Mouse (Mus musculus) ovary, postnatal 10 days (tissue): ENCODE data around the gene Emc1.
"Not testable (repeated sequence)": the region's sequence is repeated elsewhere in the genome, so short reads cannot be mapped to it uniquely, and the experiment has no call there.

Experiments
- DNase-seq: peaks from one replicate; pipeline ENCODE4 v3.0.0; 2022; ENCODE audit warnings: low spot score

Emc1 gene

DNA sequence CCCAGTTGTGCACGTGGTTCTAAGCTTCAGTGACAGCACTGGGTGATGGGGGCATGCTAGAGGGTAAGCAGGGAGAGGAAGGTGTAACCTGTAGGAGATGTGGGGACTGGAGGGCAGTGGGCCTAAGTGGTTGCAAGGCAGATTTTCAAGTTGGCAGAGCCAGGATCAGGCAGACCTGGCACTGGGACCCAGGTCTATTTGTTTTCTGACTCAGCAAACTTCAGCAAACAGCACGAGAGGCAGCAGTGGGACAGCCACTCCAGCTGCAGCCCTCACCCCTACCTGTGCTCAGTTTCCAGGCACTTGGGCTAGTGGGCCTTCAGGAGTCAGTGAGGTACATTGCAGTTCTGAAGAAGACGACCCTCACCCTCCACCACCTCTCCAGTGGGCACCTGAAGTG lies 4.8 kb downstream of the Emc1 start:
- DNase-seq = no peak

DNA sequence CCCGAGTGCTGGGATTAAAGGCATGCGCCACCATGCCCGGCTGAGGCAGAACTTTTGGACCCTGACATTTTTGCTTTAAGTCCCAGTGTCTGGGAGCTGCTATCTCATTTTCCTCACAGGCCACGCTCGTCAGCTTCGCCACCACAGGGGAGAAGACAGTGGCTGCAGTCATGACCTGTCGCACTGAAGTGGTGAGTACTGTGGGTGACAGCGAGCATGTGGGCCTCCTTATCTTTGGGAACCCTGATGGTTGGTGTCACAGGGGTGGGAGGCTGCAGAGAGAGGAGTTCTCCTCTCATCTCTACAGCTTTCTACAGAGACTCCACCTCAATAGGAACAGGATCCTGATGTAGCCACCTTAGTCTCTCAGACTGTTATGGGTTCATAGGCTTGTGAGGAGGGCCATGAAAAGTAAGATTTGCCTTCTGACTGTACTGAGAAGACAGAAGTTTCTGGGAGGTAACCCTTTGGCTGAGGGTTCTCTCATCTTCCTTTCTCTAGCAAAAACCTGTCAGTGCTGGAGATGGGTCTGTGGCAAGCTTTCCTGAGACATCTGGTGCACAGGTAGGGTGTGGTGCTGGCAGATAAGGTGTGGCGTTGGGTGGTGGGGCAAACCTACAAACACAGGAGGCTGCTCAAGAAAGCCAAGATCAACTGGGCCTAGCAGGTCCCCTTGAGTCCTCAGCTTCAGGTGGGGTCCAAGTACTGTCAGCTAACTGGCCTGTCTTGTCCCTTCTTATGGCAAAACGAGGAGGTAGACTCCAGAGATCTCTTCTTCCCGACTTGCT lies 8.6 kb downstream of the Emc1 start:
- no peak for DNase-seq

DNA sequence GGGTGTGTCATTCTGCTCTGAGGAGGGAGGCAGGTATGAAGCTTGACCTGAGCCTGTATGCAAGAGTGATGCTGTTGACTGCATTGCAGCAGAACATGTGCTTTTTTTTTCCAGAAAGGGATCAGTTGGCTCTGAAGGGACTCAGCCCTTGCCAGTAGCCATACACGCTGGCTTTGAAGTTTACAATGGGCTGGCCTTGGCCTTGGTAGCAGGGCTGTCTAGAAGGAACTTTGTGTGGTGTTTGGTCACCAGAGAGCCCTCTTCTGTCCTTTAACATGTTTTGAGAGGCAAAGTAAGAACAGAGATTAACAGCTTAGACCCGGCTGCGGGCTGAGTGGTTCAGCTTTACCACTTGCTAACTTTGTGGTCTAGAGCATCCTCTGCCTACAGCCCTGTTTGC lies 14.9 kb downstream of the Emc1 start:
- DNase-seq = no peak

DNA sequence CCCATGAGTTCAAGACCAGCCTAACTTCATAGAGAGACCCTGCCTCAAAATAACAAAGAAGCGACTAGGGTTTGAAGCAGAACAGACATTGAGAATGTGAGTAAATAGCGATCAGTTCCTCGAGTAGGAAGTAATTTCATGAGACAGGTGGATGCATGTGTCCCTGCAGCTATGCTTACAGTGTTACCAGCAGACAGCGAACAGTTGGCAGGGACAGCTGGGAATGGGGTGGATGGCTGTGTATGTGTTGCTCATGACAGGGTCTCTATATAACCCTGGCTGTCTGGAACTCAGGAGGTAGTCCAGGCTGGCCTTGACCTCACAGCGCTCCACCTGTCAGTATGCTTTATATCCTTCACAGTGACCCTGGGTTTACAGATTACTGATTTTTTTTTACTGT lies 15.7 kb downstream of the Emc1 start:
- no peak for DNase-seq

DNA sequence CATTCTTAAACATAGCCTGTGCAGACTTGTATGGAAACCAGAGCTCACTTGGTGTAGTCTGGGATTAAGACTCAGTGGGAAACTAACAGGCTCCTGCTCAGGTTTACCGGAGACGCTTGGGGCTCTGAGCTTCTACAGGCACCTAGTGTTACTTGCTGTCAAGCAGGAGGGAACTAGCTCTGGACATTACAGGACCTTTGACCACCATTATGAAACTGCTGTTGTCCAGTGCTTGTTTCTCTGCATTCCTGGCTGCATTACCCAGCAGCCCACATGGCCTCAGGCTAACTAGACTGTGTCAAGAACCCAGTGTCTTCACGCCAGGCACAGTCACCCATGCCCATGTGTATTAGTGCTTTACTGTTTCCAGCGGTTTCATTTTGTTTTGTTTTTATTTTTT lies 20.7 kb downstream of the Emc1 start:
- DNase-seq = no peak

DNA sequence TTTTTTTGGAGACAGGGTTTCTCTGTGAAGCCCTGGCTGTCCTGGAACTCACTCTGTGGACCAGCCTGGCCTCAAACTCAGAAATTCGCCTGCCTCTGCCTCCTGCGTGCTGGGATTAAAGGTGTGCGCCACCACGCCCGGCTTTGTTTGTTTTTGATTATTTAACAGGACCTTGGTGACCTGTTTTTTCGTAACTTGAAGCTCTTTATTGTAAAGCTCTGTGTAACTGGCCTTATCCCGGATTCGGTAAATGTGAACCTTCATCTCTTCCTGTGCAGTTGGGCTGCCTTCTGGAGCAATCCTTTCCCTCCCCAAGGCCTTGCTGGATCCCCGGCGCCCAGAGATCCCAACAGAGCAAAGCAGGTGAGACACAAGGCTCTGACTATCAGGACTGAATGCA lies 21.1 kb downstream of the Emc1 start:
- DNase-seq = no peak

DNA sequence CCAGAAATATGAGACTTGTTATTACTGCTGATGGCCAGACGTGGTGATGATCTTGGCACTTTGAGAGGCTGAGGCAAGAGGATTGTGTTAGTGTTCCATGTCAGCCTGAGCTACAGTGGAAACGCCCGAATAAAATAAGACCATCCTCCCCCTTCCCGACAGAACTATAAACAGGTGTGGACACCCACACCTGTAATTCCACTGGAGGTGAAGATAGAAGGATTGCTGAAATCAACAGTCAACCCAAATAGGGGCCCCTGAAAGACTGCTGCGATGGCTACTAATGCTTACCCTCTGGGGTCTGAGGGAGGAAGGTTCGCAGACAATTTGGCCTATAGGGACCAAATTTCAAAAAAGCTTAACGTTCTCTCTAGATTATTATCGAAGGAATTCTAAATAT lies 27.3 kb downstream of the Emc1 start:
- no peak for DNase-seq

DNA sequence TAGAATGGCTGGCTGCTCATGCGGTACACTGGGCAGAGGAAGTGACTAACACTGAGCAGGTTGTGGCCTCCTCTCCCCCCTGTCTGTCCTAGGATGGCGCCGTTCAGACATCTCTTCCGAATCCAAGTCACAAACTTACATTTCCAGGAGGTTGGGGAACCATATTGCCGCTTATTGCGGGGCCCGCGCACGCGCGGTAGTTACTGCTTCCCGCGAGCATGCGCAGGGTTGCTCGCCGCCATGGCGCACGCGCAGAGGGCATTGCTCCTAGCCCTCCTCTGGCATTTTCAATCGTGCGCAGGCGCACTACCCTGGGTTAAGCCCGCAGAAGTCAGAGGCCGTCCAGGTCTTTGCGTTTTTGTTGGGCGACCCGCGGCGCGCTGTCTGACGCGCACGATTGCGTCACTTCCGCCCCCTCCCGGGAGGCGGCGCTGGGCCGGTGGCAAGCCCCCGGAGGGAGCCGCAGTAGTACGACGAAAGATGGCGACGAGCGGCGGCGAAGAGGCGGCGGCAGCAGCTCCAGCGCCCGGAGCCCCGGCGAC lies 27.9 kb downstream of the Emc1 start:
- peak; percentile 99 for DNase-seq

DNA sequence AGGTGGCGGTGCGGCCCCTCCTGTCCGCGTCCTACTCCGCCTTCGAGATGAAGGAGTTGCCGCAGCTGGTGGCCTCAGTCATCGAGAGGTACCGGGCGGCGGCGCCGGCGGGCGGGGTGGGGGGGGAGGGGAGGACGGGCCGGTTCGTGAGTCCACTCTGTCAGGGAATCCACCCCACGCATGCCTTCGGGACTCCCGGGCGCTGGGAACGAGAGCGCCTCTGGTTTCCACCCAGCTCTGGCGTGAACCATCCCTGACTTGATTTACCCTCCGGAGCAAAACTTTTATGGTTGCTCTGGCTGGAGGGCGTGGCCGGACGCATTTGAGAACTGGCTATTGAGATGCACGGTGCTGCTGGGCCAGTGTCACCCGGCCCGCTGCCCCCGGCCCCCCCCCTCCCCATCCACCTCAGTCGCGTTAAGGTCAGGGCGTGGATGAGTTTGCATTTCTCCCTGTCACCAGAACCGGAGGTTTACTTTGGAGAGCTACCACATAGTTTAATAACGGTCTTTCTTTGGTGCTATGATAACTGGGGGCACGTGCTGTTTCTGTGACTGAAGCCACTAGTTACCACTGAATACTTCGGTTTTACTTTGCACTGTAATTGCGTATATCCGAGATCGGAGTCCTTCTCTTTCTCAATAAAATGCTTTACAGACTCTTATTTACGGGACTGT lies 28.5 kb downstream of the Emc1 start:
- no peak for DNase-seq

DNA sequence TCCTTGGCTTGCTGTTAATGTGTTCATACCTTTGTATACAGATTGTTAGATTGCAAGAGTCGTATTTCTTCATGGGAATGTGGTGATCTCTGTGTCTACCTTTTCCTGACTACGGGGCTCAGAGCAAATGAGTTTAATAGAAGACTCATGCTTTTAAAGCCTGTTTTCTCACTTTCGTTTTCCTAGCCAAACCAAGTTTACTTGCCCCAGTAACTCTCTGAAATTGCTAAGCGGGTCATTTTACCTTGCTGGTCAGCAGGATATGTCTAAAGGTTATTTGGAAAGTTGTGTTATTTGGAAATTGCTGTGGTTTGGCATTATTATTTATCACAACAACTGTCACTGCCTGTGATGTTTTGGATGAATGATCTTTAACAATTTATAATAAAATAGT lies 29.1 kb downstream of the Emc1 start:
- DNase-seq = no peak

DNA sequence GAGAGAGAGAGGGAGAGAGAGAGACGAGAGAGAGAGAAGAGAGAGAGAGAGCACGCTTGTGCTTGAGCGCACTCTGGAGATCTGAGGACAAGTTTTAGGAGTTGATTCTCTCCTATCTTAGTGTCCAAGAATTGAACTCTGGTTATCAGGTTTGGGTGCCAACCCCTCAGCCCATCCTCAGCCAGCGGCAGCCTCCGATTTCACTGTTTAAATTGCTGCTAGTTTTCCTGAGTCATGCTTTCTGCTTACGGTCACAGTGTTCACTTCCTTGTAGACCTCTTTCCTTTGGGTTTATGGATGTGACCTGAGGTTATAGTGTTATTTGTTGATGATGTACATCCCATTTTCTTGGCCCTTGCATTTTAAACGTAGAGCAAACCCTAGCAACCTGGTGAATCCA lies 29.8 kb downstream of the Emc1 start:
- no peak for DNase-seq

DNA sequence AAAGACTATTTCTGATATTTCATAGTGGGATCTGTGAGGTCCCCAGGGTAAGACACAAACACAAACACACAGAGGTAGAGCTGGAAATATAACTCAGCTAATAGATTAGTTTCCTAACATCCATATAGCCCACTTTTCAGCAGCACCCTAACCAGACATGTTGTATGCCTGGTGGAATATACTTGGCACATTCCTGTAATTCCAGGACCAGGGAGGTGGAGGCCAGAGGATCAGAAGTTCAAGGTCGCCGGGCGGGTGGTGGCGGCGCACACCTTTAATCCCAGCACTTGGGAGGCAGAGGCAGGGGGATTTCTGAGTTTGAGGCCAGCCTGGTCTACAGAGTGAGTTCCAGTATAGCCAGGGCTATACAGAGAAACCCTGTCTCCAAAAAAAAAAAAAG lies 33.5 kb downstream of the Emc1 start:
- DNase-seq = not testable (repeated sequence)

DNA sequence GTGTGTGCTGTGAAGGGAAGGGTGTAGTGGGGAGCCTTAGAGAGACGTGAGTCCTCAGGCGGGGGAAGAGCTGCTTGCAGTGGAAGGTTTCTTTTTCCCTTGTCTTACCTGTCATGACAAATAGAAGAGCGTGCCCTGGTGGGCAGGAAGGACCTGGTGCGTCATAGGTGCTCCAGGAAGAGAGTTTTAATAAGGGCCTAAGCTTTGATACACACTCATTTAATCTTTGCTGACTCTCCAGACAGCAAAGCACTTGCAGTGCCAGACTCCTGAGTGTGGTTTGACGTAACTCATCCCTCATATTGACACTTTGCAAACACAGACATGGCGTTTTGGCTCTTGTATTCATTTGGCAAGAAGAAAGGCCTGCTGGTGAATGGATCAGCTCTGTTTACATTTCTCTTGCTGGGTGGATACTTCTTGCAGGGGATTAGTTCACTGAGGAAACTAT lies 34.5 kb downstream of the Emc1 start:
- no peak for DNase-seq

DNA sequence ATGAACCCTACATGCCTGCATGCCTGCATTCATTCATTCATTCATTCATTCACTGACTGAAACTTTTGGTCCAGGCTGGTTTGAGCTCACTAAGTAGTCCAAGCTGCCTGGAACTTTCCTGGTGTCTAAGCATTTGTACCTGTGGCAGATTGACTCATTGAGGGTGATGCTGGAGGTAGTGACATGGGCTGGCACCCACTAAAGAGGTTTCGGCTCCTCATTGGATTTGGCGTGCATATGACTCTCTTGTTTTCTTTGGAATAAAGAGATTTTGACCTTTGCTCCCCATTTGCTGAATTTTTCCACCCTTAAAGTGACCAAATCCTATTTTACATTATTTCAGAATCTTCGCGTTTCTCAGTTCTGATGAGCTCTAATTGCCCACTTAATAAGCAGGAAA lies 37.2 kb downstream of the Emc1 start:
- no peak for DNase-seq

DNA sequence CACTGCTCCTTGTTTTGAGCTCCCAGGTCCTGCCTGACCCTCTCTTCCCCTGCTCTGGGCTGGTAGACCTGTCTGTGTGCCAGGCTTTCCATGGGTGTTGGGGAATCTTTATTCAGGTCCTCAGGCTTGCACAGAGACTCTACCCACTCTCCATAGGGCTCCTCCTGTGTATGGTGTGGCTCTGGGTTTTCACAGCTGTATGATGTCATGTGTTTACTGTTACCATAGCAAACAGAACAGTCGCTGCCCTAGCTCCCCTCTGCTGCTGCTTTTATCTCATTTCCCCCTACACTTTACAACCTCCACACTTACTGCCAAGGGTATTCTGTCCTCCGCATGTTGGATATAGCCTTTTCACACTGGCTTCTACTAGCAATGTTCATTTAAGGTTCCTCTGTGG lies 43.0 kb downstream of the Emc1 start:
- DNase-seq = no peak

DNA sequence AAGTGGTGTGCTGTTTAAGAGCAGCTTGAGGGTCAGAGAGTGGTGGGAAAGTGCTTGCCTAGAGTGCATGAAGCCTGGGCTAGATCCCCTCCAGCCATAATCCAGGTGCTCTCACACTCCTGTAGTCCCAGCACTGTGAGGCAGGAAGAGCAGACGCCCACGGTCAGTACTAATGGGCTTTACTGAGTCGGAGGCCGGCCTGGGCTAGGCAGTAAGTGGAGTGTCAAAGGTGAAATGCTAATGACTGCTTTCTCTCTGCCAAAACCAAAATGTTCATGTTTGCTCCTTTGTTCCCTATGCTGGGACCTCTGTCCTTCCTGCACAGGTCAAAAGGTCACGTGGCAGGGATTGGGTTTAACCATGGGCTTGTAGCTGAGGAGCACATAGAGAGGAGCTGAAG lies 48.1 kb downstream of the Emc1 start:
- DNase-seq = no peak

DNA sequence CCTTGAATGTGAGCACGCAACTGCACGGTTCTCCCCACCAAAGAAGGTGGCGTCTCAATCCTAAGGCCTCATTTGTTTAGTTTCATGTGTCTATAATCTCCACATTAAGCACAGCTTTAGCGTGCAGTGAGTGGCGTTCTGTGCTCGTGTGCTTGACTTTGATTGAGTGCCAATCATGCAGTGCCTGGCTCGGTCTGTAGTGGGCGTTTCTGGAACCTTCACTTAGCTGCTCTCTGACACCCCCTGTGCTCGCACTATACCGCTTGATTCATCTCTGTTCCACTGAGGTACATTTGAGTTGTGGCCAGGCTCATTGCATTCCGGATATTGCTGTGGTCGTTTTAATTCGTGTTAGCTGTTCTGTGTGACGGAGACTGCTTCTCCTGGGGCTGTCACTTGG lies 50.8 kb downstream of the Emc1 start:
- no peak for DNase-seq

DNA sequence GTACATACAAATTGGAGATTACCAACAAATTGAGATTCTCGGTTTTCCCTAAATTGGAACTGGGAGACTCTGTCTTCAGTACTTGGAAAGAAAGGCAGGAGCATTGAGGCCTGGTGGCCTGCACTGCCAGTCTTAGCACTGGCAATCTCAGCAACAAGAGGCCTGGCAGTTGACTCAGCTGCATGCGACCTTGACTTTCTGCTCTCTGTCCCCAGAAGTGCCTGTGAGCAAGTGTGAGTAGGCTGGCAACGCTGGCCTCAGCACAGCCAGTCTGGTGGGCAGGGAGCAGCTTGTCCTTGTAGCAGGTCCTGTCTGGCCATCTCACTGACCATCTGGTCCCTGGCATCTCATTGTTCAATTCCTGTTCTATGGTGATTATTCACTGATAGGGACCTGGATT lies 59.0 kb downstream of the Emc1 start:
- no peak for DNase-seq

DNA sequence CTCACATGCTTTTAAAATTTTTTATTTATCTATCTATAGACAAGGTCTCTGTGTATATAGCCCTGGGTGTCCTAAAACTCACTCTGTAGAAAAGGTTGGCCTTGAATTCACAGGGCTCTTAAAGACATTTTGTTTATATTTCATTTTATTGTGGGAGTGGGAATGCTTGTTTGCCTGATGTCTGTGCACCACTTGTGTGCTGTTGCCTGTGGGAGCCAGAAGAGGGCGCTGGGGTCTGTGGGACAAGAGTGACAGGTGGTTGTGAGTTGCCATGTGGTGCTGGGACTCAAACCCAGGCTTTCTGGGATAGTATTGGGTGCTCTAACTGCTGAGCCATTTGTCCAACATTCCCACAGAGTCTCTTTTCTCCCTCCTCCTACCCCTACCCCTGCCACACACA lies 65.5 kb downstream of the Emc1 start:
- DNase-seq = no peak

DNA sequence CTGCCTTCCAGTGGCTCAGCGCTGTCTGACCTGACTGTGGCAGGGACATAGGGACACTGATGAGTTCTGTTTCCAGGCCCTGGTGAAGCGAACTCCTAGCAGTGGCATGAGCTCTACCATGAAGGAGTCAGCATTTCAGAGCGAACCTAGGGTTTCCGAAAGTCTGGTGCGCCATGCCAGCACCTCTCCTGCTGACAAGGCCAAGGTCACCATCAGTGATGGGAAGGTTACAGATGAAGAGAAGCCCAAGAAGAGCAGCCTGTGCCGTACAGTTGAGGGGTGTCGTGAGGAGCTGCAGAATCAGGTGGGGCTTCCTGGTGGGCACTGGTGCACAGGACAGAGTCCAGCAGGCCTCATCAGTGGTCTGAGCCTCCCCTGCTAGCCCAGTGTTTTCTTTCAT lies 69.2 kb downstream of the Emc1 start:
- DNase-seq = no peak

DNA sequence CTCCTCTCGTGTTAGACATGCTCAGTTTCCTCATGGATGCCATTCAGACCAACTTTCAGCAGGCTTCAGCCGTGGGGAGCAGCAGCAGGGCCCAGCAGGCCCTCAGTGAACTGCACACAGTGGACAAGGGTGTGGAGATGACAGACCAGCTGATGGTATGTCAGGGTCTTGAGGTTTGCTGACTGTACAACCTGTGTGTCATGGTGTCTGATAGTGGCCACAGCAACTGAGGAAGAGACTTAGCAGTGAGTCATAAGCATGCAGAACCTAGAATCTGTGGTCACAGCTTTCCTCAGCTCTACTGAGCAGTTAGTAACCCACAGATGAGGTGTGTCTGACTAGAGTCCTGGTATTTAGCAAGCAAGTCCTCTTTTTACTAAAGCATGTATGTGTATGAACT lies 70.0 kb downstream of the Emc1 start:
- DNase-seq = no peak

DNA sequence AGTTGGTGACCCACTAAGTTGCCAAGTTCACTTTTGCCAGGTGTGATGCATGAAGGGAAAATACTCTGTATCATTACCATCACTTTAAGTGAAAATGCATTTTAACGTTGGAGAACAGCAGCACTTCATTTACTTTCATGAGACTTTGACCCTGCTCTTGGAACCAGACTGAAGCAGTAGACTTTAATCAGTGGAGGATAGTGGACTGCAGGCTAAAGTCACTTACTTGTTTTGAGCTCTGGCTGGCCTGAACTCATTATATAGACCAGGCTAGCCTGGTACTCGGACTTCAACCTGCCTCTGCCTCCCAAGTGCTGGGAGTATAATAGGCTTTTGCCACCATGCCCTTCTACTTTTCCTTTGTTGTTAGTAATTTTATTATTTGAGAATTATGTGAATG lies 70.9 kb downstream of the Emc1 start:
- DNase-seq = no peak
